In the genomic region with DNA sequence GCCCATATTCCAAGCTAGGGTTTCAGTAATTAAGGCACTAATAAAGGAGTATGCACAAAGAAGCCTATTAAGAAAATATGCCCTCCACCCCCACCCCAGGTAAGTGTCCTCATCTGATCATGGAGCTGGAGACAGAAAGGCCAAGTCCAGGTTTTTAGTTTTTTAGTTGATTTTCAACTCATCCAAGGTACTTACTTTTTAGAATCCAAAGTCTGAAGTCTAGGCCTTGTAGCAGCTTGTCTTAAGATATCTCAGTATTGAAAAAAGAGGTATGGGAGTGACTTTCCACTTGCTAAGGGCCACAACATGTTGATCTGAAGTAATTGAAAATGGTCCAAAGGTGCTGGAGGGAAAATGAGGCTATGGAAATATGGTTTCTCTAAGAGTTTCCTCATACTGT, we compare ENCODE assay signal across 16 mouse cellular contexts.
DNase-seq lines count a peak whose midpoint lies in the region; TF ChIP-seq lines count a peak whose summit lies in the region.
"Had no signal": no experiment of that assay in that cellular context is flagged by ENCODE, and none has a peak within 500 bp of the region (broad histone marks: within the 10 kb centered on the region; RNA-seq: fewer than 3 reads in every experiment).

No protein-coding gene starts in this region.

- H3K4me1 ChIP-seq in kidney, adult 2 months (ENCODE audit: control insufficient read depth, insufficient read depth, low read length), result no peaks in the 10 kb centered on the region

- TF ChIP-seq CTCF in kidney, adult 2 months (conservative IDR thresholded peaks at IDR 0.05; ENCODE audit: insufficient read depth, insufficient read length, low read depth, low read length), result no peak

- H3K27ac ChIP-seq in kidney, adult 2 months (ENCODE audit: insufficient read depth, low read depth, low read length), result no peak overlapping the region

- no peak overlapping the region for H3K4me3 ChIP-seq in kidney, adult 2 months (ENCODE audit: insufficient read depth, low read depth, low read length)

- H3K27me3 ChIP-seq in kidney, adult 2 months (replicated peaks; ENCODE audit: control insufficient read depth, insufficient read depth, low read length), result no peaks in the 10 kb centered on the region
- H3K27me3 ChIP-seq: CH12.LX had no signal

- DNase-seq in kidney, adult 2 months, result peak; percentile 59
- DNase-seq in kidney, postnatal 14 days, result no peak
- DNase-seq in kidney, adult 9 months, result peak; percentile 57
- no peak for DNase-seq in kidney, postnatal 4 days
- DNase-seq: adrenal gland, adult 2 months; adrenal gland, adult 8-10 months; adrenal gland, postnatal 10 days; adrenal gland, postnatal 14 days; adrenal gland, postnatal 25 days; adrenal gland, postnatal 36 days; B cell, adult 2 months; cerebellum, adult 11 months; cerebellum, adult 11-12 months; cerebellum, adult 18-20 months had no signal

- TF ChIP-seq POLR2A in kidney, adult 2 months (IDR thresholded peaks at IDR 0.05; ENCODE audit: low read depth, low read length), result no peak

- H3K36me3 ChIP-seq in kidney, adult 2 months (ENCODE audit: control insufficient read depth, insufficient read depth, low read length), result no peaks in the 10 kb centered on the region
- H3K36me3 ChIP-seq: G1E had no signal

Comparison
In these comparisons a context has a peak if more than half of its experiments do, and no peak if none do; other contexts are left out.
1. DNase-seq: peak in kidney, adult 2 months (single experiment) and kidney, adult 9 months (single experiment); none in kidney, postnatal 14 days (single experiment) and kidney, postnatal 4 days (0 of 2).